Mouse (Mus musculus) small intestine, adult 2 months (tissue): ENCODE measurements around the gene Cacng7. TPM values are rescaled to one million over a fixed set of nuclear protein-coding genes. Genes with fewer than 3 reads are reported as not detected.

Experiments
- H3K27ac ChIP-seq: fragments of 200-500 bp; 2 replicates; pipeline ENCODE4 v1.5.1; 2012; ENCODE audit warnings: low read depth, low read length, control low read depth, inconsistent platforms; ENCODE audit not compliant: insufficient read depth
- H3K27me3 ChIP-seq: fragments of 200-500 bp; 2 replicates; pipeline ENCODE4 v1.6.1; 2012; ENCODE audit warnings: mild to moderate bottlenecking, moderate library complexity, low read length, inconsistent platforms; ENCODE audit not compliant: control insufficient read depth, insufficient read depth
- H3K36me3 ChIP-seq: fragments of 200-500 bp; 2 replicates; pipeline ENCODE4 v1.6.1; 2012; ENCODE audit warnings: mild to moderate bottlenecking, low read length, control low read depth, inconsistent platforms; ENCODE audit not compliant: control insufficient read depth, insufficient read depth
- H3K4me1 ChIP-seq: fragments of 200-500 bp; 2 replicates; pipeline ENCODE4 v1.6.1; 2012; ENCODE audit warnings: low read length, inconsistent platforms, mixed read lengths; ENCODE audit not compliant: control insufficient read depth, insufficient read depth, insufficient read length
- H3K4me3 ChIP-seq: fragments of 200-500 bp; 2 replicates; pipeline ENCODE4 v1.5.1; 2012; ENCODE audit warnings: low read depth, mild to moderate bottlenecking, control low read depth, inconsistent platforms, low read length, moderate library complexity
- CTCF ChIP-seq: fragments of 200-500 bp; IDR thresholded peaks from 2 replicates; pipeline ENCODE4 v1.5.1; 2012; ENCODE audit warnings: low read depth, mild to moderate bottlenecking, control low read depth, inconsistent platforms, low read length, moderate library complexity, mixed read lengths; ENCODE audit not compliant: insufficient replicate concordance, insufficient read length; ENCODE audit errors: extremely low read depth
- POLR2A ChIP-seq: fragments of 200-500 bp; IDR thresholded peaks from 2 replicates; pipeline ENCODE4 v1.6.1; 2012; ENCODE audit warnings: low read depth, mild to moderate bottlenecking, control low read depth, inconsistent platforms, low read length, moderate library complexity
- WGBS: fragments of 180-500 bp; shearing (Covaris S2); methylation state at CpG from one replicate; pipeline ENCODE4 v1.1.7; 2018; 5-methylcytosine and 5-hydroxymethylcytosine counted together
- polyA plus RNA-seq: library from polyadenylated mRNA; depleted of rRNA; stranded (reverse); fragments of >200 nt; gene quantifications from 2 replicates; pipeline ENCODE4 v1.2.3, GENCODE M21; 2012

Cacng7 gene
- polyA plus RNA-seq, 1 experiment: 8.8 TPM

DNA sequence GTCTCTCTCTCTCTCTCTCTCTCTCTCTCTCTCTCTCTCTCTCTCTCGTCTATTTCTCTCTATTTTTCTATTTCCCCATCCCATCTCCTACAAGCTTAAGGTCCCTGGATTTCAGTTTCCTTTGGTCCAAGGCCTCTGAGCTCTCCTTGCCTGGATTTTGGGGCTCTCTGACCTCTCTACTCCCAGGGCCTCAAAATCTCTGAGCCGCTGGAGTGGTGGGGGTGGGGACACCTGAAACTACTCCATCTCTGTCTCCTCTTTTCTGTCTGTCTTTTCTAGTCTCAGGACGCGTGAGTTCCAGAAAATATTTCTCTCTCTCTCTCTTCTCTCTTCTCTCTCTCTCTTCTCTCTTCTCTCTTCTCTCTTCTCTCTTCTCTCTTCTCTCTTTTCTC is 535 bp upstream of the Cacng7 start:
- no peak overlapping the region for H3K27ac ChIP-seq
- no peaks in the 10 kb centered on the region for H3K36me3 ChIP-seq
- TF ChIP-seq CTCF (no peak), POLR2A (no peak)
- 4% methylated on average over 4 of the region's 4 CpGs for WGBS
- H3K4me3 ChIP-seq: peak overlapping the region; percentile 14
- H3K27me3 ChIP-seq: peaks cover 28% of the 10 kb centered on the region
- no peaks in the 10 kb centered on the region for H3K4me1 ChIP-seq

- TF ChIP-seq CTCF (no peak), POLR2A (no peak)
- WGBS: 21% methylated on average over 5 of the region's 5 CpGs
- H3K4me3 ChIP-seq: peak overlapping the region; percentile 54; the same call in 1 of the 2 replicates
- no peak overlapping the region for H3K27ac ChIP-seq
- no peaks in the 10 kb centered on the region for H3K36me3 ChIP-seq
- peaks cover 28% of the 10 kb centered on the region for H3K27me3 ChIP-seq
- no peaks in the 10 kb centered on the region for H3K4me1 ChIP-seq
Observed at GRCm38 (mm10) chr7:3333542-3333941, 787 bp downstream of the Cacng7 start.

DNA sequence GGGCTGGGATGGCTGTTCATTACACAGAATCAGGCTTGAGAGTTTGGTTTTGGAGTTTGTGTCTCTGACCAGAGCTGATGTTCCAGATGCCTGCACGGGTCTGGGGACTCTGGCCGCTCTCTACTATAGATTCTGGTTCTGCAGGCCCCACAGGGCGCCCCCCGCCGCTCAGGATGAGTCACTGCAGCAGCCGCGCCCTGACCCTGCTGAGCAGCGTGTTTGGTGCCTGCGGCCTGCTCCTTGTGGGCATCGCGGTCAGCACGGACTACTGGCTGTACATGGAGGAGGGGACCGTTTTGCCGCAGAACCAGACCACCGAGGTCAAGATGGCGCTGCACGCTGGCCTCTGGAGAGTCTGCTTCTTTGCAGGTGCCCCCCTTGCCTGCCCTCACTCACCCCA is 3.7 kb downstream of the Cacng7 start:
- no peaks in the 10 kb centered on the region for H3K36me3 ChIP-seq
- no peak overlapping the region for H3K27ac ChIP-seq
- WGBS: 57% methylated on average over 17 of the region's 17 CpGs
- H3K4me3 ChIP-seq: no peak overlapping the region
- H3K4me1 ChIP-seq: no peaks in the 10 kb centered on the region
- TF ChIP-seq CTCF (no peak), POLR2A (no peak)
- H3K27me3 ChIP-seq: peaks cover 21% of the 10 kb centered on the region

- TF ChIP-seq POLR2A (no peak), CTCF (no peak)
- Histone ChIP-seq H3K27ac (no peak overlapping the region), H3K4me1 (no peaks in the 10 kb centered on the region), H3K4me3 (no peak overlapping the region), H3K36me3 (no peaks in the 10 kb centered on the region), H3K27me3 (peaks cover 7% of the 10 kb centered on the region)
- WGBS: 60% methylated on average over 11 of the region's 11 CpGs
Observed at GRCm38 (mm10) chr7:3338286-3338935, 5.7 kb downstream of the Cacng7 start.

- TF ChIP-seq CTCF: no peak
- no peak for TF ChIP-seq POLR2A
Observed at GRCm38 (mm10) chr7:3339010-3339409, 6.3 kb downstream of the Cacng7 start.

GRCm38 (mm10) chr7:3343861-3344260 is 11.1 kb downstream of the Cacng7 start:
- no peaks in the 10 kb centered on the region for H3K36me3 ChIP-seq
- 90% methylated on average over 3 of the region's 3 CpGs for WGBS
- H3K4me1 ChIP-seq: no peaks in the 10 kb centered on the region
- no peak overlapping the region for H3K4me3 ChIP-seq
- 0 out of 2 replicates have a peak, but pooled peaks cover 2% of the 10 kb centered on the region for H3K27me3 ChIP-seq
- TF ChIP-seq CTCF: no peak
- TF ChIP-seq POLR2A: no peak
- no peak overlapping the region for H3K27ac ChIP-seq

More at GRCm38 (mm10) chr7:3339010-3339409, 6.3 kb downstream of the Cacng7 start:
- H3K4me1 ChIP-seq: no peaks in the 10 kb centered on the region
- 0 out of 2 replicates have a peak, but pooled peaks cover 2% of the 10 kb centered on the region for H3K27me3 ChIP-seq
- WGBS: 75% methylated on average over 11 of the region's 11 CpGs
- no peak overlapping the region for H3K4me3 ChIP-seq
- no peak overlapping the region for H3K27ac ChIP-seq
- H3K36me3 ChIP-seq: no peaks in the 10 kb centered on the region

- H3K27me3 ChIP-seq: no peaks in the 10 kb centered on the region
- H3K4me3 ChIP-seq: no peak overlapping the region
- WGBS: 82% methylated on average over 3 of the region's 3 CpGs
- no peak overlapping the region for H3K27ac ChIP-seq
- no peaks in the 10 kb centered on the region for H3K36me3 ChIP-seq
- no peaks in the 10 kb centered on the region for H3K4me1 ChIP-seq
- TF ChIP-seq CTCF (no peak), POLR2A (no peak)
Observed at GRCm38 (mm10) chr7:3345301-3345700, 12.5 kb downstream of the Cacng7 start.
